7 mouse cellular contexts compared by ENCODE assay signal in genomic region chr10:71306190-71306589, GRCm38 (mm10). TPM values are rescaled to one million over a fixed set of nuclear protein-coding genes. Genes with fewer than 3 reads are reported as not detected.
DNase-seq lines count a peak whose midpoint lies in the region; ATAC-seq and TF ChIP-seq lines count a peak whose summit lies in the region.

No protein-coding gene starts in this region.

- ATAC-seq in forebrain, embryonic 16.5 days: no peak
- no peak for ATAC-seq in kidney, embryonic 16.5 days (ENCODE audit: low FRiP score, low TSS enrichment)

- H3K9me3 ChIP-seq in forebrain, embryonic 16.5 days (ENCODE audit: control insufficient read depth, low read length): no peaks in the 10 kb centered on the region
- H3K9me3 ChIP-seq in kidney, embryonic 16.5 days (ENCODE audit: low read length): 0 out of 2 replicates have a peak, but pooled peaks cover 3% of the 10 kb centered on the region

- no peak overlapping the region for H3K4me3 ChIP-seq in forebrain, embryonic 16.5 days (replicated peaks; ENCODE audit: low read length)
- H3K4me3 ChIP-seq in kidney, embryonic 16.5 days (ENCODE audit: low read length): no peak overlapping the region
- no peak overlapping the region; the same call in 1 of the 2 replicates for H3K4me3 ChIP-seq in small intestine, adult 2 months (ENCODE audit: low read depth, low read length)

- 29% methylated on average over 6 of the region's 6 CpGs for WGBS in forebrain, embryonic 16.5 days
- WGBS in kidney, embryonic 16.5 days: 18% methylated on average over 6 of the region's 6 CpGs
- WGBS in small intestine, adult 2 months: 16% methylated on average over 6 of the region's 6 CpGs

- H3K27ac ChIP-seq in forebrain, embryonic 16.5 days (ENCODE audit: low read length): no peak overlapping the region
- no peak overlapping the region for H3K27ac ChIP-seq in kidney, embryonic 16.5 days (ENCODE audit: low read length)
- H3K27ac ChIP-seq in small intestine, adult 2 months (ENCODE audit: insufficient read depth, low read depth, low read length): no peak overlapping the region

- peak overlapping the region; percentile 39; the same call in 1 of the 2 replicates for H3K4me2 ChIP-seq in forebrain, embryonic 16.5 days (ENCODE audit: low read length)
- peak overlapping the region; percentile 38 for H3K4me2 ChIP-seq in kidney, embryonic 16.5 days (replicated peaks; ENCODE audit: low read depth, low read length)

- no peaks in the 10 kb centered on the region for H3K36me3 ChIP-seq in forebrain, embryonic 16.5 days (ENCODE audit: control insufficient read depth, insufficient read depth)
- no peaks in the 10 kb centered on the region for H3K36me3 ChIP-seq in kidney, embryonic 16.5 days (ENCODE audit: insufficient read depth, low read length)
- H3K36me3 ChIP-seq in small intestine, adult 2 months (ENCODE audit: control insufficient read depth, insufficient read depth, low read length): no peaks in the 10 kb centered on the region

- H3K9ac ChIP-seq in forebrain, embryonic 16.5 days (replicated peaks; ENCODE audit: low read depth, low read length): no peak overlapping the region
- H3K9ac ChIP-seq in kidney, embryonic 16.5 days (replicated peaks; ENCODE audit: low read length): no peak overlapping the region

- DNase-seq in 3T3-L1 (ENCODE audit: low read depth, low spot score) (peak; percentile 71), A20 (ENCODE audit: low read depth, low spot score) (peak; percentile 73)
- peak; percentile 75 for DNase-seq in brain, adult 2 months (ENCODE audit: low read depth, low spot score)
- DNase-seq in lung, postnatal 14 days: peak; percentile 45

- H3K27me3 ChIP-seq in forebrain, embryonic 16.5 days (replicated peaks; ENCODE audit: control insufficient read depth, insufficient read depth, low read length): no peaks in the 10 kb centered on the region
- no peaks in the 10 kb centered on the region for H3K27me3 ChIP-seq in kidney, embryonic 16.5 days (ENCODE audit: insufficient read depth, low read length)
- H3K27me3 ChIP-seq in small intestine, adult 2 months (ENCODE audit: control insufficient read depth, insufficient read depth, low read length): no peaks in the 10 kb centered on the region

- no peaks in the 10 kb centered on the region for H3K4me1 ChIP-seq in forebrain, embryonic 16.5 days (replicated peaks; ENCODE audit: control insufficient read depth, insufficient read depth, low read length)
- no peaks in the 10 kb centered on the region for H3K4me1 ChIP-seq in kidney, embryonic 16.5 days (ENCODE audit: insufficient read depth, low read length)
- H3K4me1 ChIP-seq in small intestine, adult 2 months (ENCODE audit: control insufficient read depth, insufficient read depth, insufficient read length, low read length): no peaks in the 10 kb centered on the region

- peak; percentile 53; the same call in 1 of the 2 replicates for TF ChIP-seq CTCF in small intestine, adult 2 months (IDR thresholded peaks at IDR 0.05; ENCODE audit: extremely low read depth, insufficient read length, insufficient replicate concordance, low read depth, low read length)

- no peak for TF ChIP-seq POLR2A in small intestine, adult 2 months (IDR thresholded peaks at IDR 0.05; ENCODE audit: low read depth, low read length)

RNA-seq across cellular contexts. Expression of gene Ube2d1, which starts 21.1 kb away (rescaled TPM):
- 186 and 198 TPM in 2 replicates for polyA plus RNA-seq in forebrain, embryonic 16.5 days (2015; fragmentation: Nextera tagmentation; extraction: Ambion mirVana)
- 54.3 and 66.1 TPM in 2 replicates for polyA plus RNA-seq in kidney, embryonic 16.5 days (2015; fragmentation: Nextera tagmentation; extraction: Ambion mirVana)
- 10.2 and 18.4 TPM in 2 replicates for polyA plus RNA-seq in small intestine, adult 2 months (2012; rRNA removed)

RNA-seq across cellular contexts. Expression of gene Cisd1, which starts 38.6 kb away (rescaled TPM):
- polyA plus RNA-seq in forebrain, embryonic 16.5 days (2015; fragmentation: Nextera tagmentation; extraction: Ambion mirVana): 242 and 252 TPM in 2 replicates
- polyA plus RNA-seq in kidney, embryonic 16.5 days (2015; fragmentation: Nextera tagmentation; extraction: Ambion mirVana): 137 and 139 TPM in 2 replicates
- 47.2 and 75.8 TPM in 2 replicates for polyA plus RNA-seq in small intestine, adult 2 months (2012; rRNA removed)

RNA-seq across cellular contexts. Expression of gene Ipmk, which starts 41.4 kb away (rescaled TPM):
- 18.8 and 20.1 TPM in 2 replicates for polyA plus RNA-seq in forebrain, embryonic 16.5 days (2015; fragmentation: Nextera tagmentation; extraction: Ambion mirVana)
- 15.6 and 16.1 TPM in 2 replicates for polyA plus RNA-seq in kidney, embryonic 16.5 days (2015; fragmentation: Nextera tagmentation; extraction: Ambion mirVana)
- polyA plus RNA-seq in small intestine, adult 2 months (2012; rRNA removed): 35.2 and 111 TPM in 2 replicates
